Mouse (Mus musculus) spleen, adult 2 months (tissue): ENCODE results near the gene Mettl13. TPM values are rescaled to one million over a fixed set of nuclear protein-coding genes. Genes with fewer than 3 reads are reported as not detected.
A peak's percentile ranks its signal among the peaks of the same experiment; 100 is the strongest.

ENCODE experiments used
- DNase-seq, 2 experiments: peaks; one replicate each; pipeline versions ENCODE4 v3.0.0 to v3.0.0-alpha.2; 2012 to 2021; ENCODE audit warnings: low spot score in 2 of 2, low read depth in 1 of 2
- H3K27ac ChIP-seq: fragments of 200-500 bp; 2 replicates; pipeline ENCODE4 v1.5.1; 2012; ENCODE audit warnings: low read length, inconsistent platforms; ENCODE audit not compliant: insufficient read depth
- H3K27me3 ChIP-seq: fragments of 200-500 bp; 2 replicates; pipeline ENCODE4 v1.6.1; 2012; ENCODE audit warnings: mild to moderate bottlenecking, moderate library complexity, low read length, inconsistent platforms; ENCODE audit not compliant: control insufficient read depth, insufficient read depth
- H3K36me3 ChIP-seq: fragments of 200-500 bp; 2 replicates; pipeline ENCODE4 v1.6.1; 2012; ENCODE audit warnings: mild to moderate bottlenecking, low read length, inconsistent platforms; ENCODE audit not compliant: control insufficient read depth, insufficient read depth
- H3K4me1 ChIP-seq: fragments of 200-500 bp; 2 replicates; pipeline ENCODE4 v1.6.1; 2011; ENCODE audit warnings: inconsistent platforms; ENCODE audit not compliant: control insufficient read depth, insufficient read depth, insufficient read length
- H3K4me3 ChIP-seq: fragments of 200-500 bp; 2 replicates; pipeline ENCODE4 v1.5.1; 2011; ENCODE audit warnings: mild to moderate bottlenecking, inconsistent platforms; ENCODE audit not compliant: insufficient read depth, insufficient read length; ENCODE audit errors: extremely low read depth
- CTCF ChIP-seq: fragments of 200-500 bp; IDR thresholded peaks from 2 replicates; pipeline ENCODE4 v1.5.1; 2011; ENCODE audit warnings: mild to moderate bottlenecking, inconsistent platforms; ENCODE audit not compliant: insufficient read depth, insufficient read length, insufficient replicate concordance; ENCODE audit errors: extremely low read depth
- POLR2A ChIP-seq: fragments of 200-500 bp; IDR thresholded peaks from 2 replicates; pipeline ENCODE4 v1.6.1; 2011; ENCODE audit warnings: low read depth, low read length, inconsistent platforms
- WGBS: fragments of 180-500 bp; shearing (Covaris S2); methylation state at CpG from one replicate; pipeline ENCODE4 v1.1.7; 2018; 5-methylcytosine and 5-hydroxymethylcytosine counted together
- polyA plus RNA-seq: library from polyadenylated mRNA; depleted of rRNA; stranded (reverse); fragments of >200 nt; gene quantifications from 2 replicates; pipeline ENCODE4 v1.2.3, GENCODE M21; 2012

Gene Mettl13
- polyA plus RNA-seq, 1 experiment, result 4.3 TPM

DNA sequence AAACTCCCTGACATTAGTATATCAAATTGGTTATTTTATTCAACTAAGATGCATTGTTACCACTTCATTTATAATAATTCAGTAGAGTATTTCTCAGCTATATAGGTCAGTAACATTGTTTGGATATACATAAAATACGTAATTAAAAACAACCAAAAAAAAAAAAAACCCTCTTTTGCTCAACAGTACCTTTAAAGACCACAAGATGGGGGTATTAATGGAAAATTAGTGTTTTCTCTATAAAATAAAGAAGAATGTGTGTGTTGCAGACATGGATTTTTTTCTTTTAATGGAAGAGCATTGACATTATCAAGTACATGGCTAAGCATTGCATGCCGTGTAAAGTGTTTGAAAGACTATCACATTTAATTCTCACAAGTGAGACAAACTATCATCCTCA, 34.5 kb upstream of the Mettl13 start:
- H3K4me3 ChIP-seq, result no peak overlapping the region
- no peaks in the 10 kb centered on the region for H3K27me3 ChIP-seq
- no peaks in the 10 kb centered on the region for H3K4me1 ChIP-seq
- DNase-seq, result no peak
- no peak overlapping the region for H3K27ac ChIP-seq
- TF ChIP-seq POLR2A, result no peak
- TF ChIP-seq CTCF, result no peak
- 85% methylated on average over 2 of the region's 2 CpGs for WGBS
- H3K36me3 ChIP-seq, result peaks cover 18% of the 10 kb centered on the region

DNA sequence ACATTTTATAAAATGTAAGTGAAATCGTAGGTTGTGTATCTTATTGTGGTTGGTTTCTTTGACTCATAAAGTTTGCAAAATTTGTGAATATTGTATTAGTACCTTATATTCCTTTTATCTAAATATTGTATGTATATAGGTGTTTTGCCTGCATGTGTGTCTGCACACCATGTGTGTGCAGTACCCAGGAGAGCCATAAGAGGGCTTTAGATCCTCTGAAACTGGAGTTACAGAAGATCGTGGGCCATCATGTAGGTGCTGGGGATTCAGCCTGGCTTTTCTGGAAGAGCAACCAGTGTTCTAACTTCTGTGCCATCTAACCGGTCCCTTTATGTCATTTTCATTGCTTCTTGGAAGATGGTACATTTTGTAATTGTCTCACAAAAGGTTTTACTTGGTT, 26.7 kb upstream of the Mettl13 start:
- Histone ChIP-seq H3K4me3 (no peak overlapping the region), H3K36me3 (peaks cover 13% of the 10 kb centered on the region), H3K27me3 (no peaks in the 10 kb centered on the region), H3K4me1 (no peaks in the 10 kb centered on the region; the same call in 1 of the 2 replicates), H3K27ac (no peak overlapping the region)
- no peak for TF ChIP-seq POLR2A
- TF ChIP-seq CTCF, result no peak
- no peak for DNase-seq
- 96% methylated on average over 3 of the region's 3 CpGs for WGBS

DNA sequence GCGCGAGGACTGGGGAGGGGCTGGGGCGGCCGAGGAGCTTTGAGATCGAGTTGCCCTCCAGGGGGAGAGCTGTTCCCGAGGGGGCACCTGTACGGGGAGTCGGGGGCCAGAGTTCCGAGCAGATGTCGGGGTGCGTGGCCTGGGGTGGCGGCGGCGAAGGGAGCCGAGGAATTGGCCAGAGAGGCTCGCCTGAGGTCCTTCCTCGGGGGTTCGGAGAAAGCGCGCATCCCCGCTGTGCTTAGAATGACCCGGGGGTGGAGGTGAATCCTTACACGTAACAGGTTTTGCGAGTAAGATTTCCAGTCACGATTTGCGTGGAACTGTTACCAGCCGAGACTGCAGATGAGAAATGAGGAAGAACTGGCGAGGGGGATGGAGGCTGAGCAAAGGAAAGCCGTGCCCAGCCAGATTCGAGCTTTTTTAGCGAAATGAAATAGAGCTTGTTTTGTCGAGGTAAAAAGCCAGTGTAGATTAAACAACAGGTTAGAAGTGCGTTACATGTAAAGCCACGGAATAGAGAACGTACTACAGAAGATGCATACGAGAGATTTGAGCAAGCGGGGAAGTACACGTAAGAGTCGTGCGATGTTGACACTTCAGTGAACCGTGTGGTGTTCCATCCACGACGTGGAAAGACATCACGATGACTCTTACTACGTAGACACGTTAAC, 22.7 kb upstream of the Mettl13 start:
- no peaks in the 10 kb centered on the region for H3K27me3 ChIP-seq
- peaks cover 5% of the 10 kb centered on the region for H3K36me3 ChIP-seq
- DNase-seq, result peak; percentile 14 to 80
- H3K4me1 ChIP-seq, result no peaks in the 10 kb centered on the region; the same call in 1 of the 2 replicates
- TF ChIP-seq CTCF, result no peak
- TF ChIP-seq POLR2A, result no peak
- H3K27ac ChIP-seq, result peak overlapping the region; percentile 91
- under 1% methylated on average over 46 of the region's 46 CpGs for WGBS
- H3K4me3 ChIP-seq, result peak overlapping the region; percentile 83

DNA sequence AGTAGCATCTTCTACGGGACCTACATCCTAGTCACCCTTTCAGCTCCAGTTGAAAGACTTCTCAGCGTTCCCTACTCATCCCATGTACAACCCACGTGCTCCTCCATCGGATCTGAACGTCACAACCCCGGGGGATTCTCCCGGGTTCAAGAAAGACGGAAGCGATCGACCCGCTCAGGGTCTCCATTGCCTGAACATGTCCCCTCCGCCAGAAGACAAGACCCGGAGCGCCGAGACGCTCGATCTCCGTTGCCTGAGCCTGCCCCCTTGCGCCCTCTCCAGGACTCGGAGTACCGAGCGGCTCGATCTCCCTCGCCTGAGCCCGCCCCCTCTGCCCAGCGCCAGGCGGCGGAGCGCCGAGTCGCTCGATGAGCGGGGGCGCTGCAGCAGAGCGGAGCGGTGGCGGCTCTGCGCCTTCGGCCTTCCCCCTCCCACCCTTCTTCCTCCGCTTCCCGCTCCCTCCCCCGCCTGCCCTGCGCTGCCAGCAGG, 22.0 kb upstream of the Mettl13 start, which contains the start of gene Vamp4:
TSS of gene Vamp4 (plus strand) at position 256 of the 489 bp plus-strand sequence.
- peaks cover 5% of the 10 kb centered on the region for H3K36me3 ChIP-seq
- DNase-seq, result peak; percentile 86 to 91
- H3K27me3 ChIP-seq, result no peaks in the 10 kb centered on the region
- no peak for TF ChIP-seq CTCF
- peak; percentile 9 for TF ChIP-seq POLR2A
- H3K4me1 ChIP-seq, result no peaks in the 10 kb centered on the region; the same call in 1 of the 2 replicates
- H3K4me3 ChIP-seq, result peak within 1 kb of the TSS; percentile 83
- WGBS, result under 1% methylated on average over 41 of the region's 43 CpGs
- H3K27ac ChIP-seq, result peak within 1 kb of the TSS; percentile 91

DNA sequence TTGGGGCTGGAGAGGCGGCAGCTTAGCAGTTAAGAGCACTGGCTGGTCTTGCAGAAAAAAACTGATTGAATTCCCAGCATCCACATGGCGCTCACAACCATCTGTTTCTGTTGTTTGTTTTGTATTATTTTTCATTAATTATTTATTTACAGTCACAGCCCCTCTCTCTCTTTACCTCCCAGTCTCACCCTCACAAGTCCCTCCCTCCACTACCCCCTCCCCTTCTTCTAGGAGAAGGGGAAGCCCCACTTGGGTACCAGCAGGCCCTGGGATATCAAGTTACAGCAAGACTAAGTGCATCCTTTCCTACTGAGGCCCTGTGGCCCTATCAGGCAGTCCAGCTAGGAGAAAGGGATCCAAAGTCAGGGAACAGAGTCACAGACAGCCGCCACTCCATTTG, 19.0 kb upstream of the Mettl13 start:
- Histone ChIP-seq H3K27ac (no peak overlapping the region), H3K4me3 (no peak overlapping the region), H3K4me1 (no peaks in the 10 kb centered on the region), H3K27me3 (no peaks in the 10 kb centered on the region), H3K36me3 (no peaks in the 10 kb centered on the region)
- DNase-seq, result no peak
- TF ChIP-seq POLR2A (no peak), CTCF (no peak)
- 76% methylated on average over 3 of the region's 3 CpGs for WGBS

DNA sequence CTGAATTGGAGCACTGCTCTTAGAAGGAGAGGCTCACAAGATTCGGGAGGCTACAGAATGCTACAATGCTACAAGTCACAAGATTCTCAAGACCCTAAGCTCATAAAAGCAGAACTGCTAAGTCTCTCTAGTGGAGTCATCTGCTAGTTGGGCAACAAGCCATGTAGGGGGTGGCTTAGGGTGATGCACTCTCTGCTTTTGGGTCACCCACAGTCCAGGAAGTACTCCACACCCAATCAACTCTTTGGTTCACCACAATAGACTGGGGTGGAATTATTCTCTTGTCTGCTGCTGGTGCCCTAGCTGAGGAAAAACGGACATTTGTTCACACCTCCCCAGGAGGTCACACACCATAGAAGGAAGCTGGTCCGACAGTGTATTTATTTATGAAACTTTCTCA, 16.6 kb upstream of the Mettl13 start:
- H3K4me3 ChIP-seq, result no peak overlapping the region
- no peak overlapping the region for H3K27ac ChIP-seq
- 13% methylated on average over 3 of the region's 3 CpGs for WGBS
- DNase-seq, result no peak
- H3K4me1 ChIP-seq, result no peaks in the 10 kb centered on the region
- TF ChIP-seq CTCF (no peak), POLR2A (no peak)
- no peaks in the 10 kb centered on the region for H3K27me3 ChIP-seq
- no peaks in the 10 kb centered on the region for H3K36me3 ChIP-seq

DNA sequence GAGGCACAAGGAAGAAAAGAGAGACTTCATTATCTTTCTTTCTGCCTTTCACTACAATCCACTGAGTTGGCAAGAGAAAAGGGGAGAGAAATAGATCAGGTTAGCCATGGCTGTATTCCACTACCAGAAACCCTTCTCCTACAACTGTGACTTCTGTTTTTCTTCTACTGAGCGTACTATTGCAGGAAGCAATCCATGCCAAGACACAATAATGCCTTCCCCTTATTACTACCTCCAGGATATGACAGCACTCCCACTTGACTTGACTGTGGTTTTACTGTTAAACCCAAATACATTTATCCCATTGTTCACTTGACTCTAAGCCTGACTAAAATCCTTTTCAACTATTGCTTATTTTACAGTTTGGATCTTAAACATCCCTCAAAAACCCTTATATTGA, 14.9 kb upstream of the Mettl13 start:
- no peak overlapping the region for H3K4me3 ChIP-seq
- TF ChIP-seq CTCF, result no peak
- TF ChIP-seq POLR2A, result no peak
- no peaks in the 10 kb centered on the region for H3K36me3 ChIP-seq
- no peak overlapping the region for H3K27ac ChIP-seq
- no peaks in the 10 kb centered on the region for H3K27me3 ChIP-seq
- no peaks in the 10 kb centered on the region for H3K4me1 ChIP-seq
- no peak for DNase-seq
- 25% methylated on average over 1 of the region's 1 CpGs for WGBS
